Mouse (Mus musculus) olfactory bulb, adult 2 months (tissue): ENCODE results near the gene Gm11634.

Experiments
- CTCF ChIP-seq: fragments of 200-500 bp; IDR thresholded peaks from 2 replicates; pipeline ENCODE4 v1.5.1; 2012; ENCODE audit warnings: low read depth, mild to moderate bottlenecking, low read length, moderate library complexity; ENCODE audit not compliant: insufficient read depth
- POLR2A ChIP-seq: fragments of 200-500 bp; IDR thresholded peaks from 2 replicates; pipeline ENCODE4 v1.6.1; 2012; ENCODE audit warnings: mild to moderate bottlenecking, low read depth, low read length, moderate library complexity; ENCODE audit not compliant: insufficient read depth

- TF ChIP-seq POLR2A (no peak), CTCF (no peak)
These were observed 8.9 kb downstream of the Gm11634 start for GRCm38 (mm10) chr11:101589989-101590624.
